ENCODE assay signal across 20 mouse cellular contexts in the genomic region with DNA sequence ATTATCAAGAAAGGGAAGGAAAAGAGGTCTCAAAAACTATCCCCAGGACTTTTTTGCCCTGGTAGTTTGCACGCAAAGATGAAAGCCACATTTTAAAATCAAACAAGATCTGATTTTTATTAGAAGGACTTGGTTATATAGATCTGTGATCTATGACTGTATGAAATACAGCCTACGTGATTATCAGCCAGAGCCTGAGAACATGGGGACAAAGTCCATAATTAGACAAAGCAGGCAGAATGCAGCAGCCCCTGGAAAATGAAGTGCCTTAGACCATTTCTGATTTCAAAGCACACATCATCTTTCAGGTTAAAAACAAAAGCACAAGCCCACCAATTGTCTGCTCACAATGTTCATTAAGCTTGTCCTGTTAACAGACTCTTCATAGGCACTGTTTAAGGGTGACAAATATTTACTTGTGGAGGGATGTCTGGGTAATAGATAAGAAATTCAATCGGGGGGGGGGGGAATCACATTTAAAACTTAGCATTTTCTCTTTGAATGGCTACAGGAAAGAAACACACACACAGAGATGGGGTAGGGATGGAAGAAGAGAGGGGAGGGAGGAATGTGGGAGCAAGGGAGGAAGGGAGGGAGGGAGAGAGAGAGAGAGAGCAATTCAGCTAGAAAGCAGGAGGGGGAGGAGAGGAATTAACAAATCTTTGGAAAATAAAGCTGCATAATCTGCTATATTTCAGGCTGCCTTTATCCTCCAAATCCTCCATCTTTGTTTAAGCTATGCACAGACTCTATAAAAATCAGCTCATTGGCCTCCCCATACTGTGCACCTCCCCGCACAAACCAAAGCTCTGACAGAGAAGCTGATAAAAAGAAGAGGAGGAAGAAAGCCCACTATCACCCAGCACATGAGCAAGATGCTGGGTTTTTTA.
DNase-seq lines count a peak whose midpoint lies in the region; ATAC-seq lines count a peak whose summit lies in the region.
"Had no signal": no experiment of that assay in that cellular context is flagged by ENCODE, and none has a peak within 500 bp of the region (broad histone marks: within the 10 kb centered on the region; RNA-seq: fewer than 3 reads in every experiment).

No protein-coding gene starts in this region.

- H3K4me1 ChIP-seq in forebrain, embryonic 10.5 days = peaks cover 55% of the 10 kb centered on the region
- peaks cover 28% of the 10 kb centered on the region for H3K4me1 ChIP-seq in forebrain, embryonic 12.5 days
- peaks cover 26% of the 10 kb centered on the region for H3K4me1 ChIP-seq in kidney, embryonic 16.5 days (ENCODE audit: insufficient read depth, low read length)
- peaks cover 16% of the 10 kb centered on the region for H3K4me1 ChIP-seq in forebrain, embryonic 15.5 days
- H3K4me1 ChIP-seq in midbrain, embryonic 14.5 days (ENCODE audit: control insufficient read depth, insufficient read depth, low read length) = peaks cover 4% of the 10 kb centered on the region; the same call in 1 of the 2 replicates

- H3K27me3 ChIP-seq in forebrain, embryonic 10.5 days (ENCODE audit: poor library complexity, severe bottlenecking) = no peaks in the 10 kb centered on the region
- H3K27me3 ChIP-seq in forebrain, embryonic 12.5 days = no peaks in the 10 kb centered on the region
- H3K27me3 ChIP-seq in kidney, embryonic 16.5 days (ENCODE audit: insufficient read depth, low read length) = no peaks in the 10 kb centered on the region
- no peaks in the 10 kb centered on the region for H3K27me3 ChIP-seq in forebrain, embryonic 15.5 days
- no peaks in the 10 kb centered on the region for H3K27me3 ChIP-seq in midbrain, embryonic 14.5 days (ENCODE audit: control insufficient read depth, insufficient read depth, low read length)
- H3K27me3 ChIP-seq: heart, embryonic 13.5 days had no signal

- WGBS in forebrain, embryonic 10.5 days = 76% methylated on average over 4 of the region's 4 CpGs
- 51% methylated on average over 4 of the region's 4 CpGs for WGBS in forebrain, embryonic 12.5 days
- 61% methylated on average over 4 of the region's 4 CpGs for WGBS in kidney, embryonic 16.5 days
- 34% methylated on average over 4 of the region's 4 CpGs for WGBS in forebrain, embryonic 15.5 days
- WGBS in midbrain, embryonic 14.5 days = 56% methylated on average over 4 of the region's 4 CpGs

- H3K4me3 ChIP-seq in forebrain, embryonic 10.5 days = no peak overlapping the region
- H3K4me3 ChIP-seq in forebrain, embryonic 12.5 days (replicated peaks) = no peak overlapping the region
- H3K4me3 ChIP-seq in kidney, embryonic 16.5 days (ENCODE audit: low read length) = no peak overlapping the region
- H3K4me3 ChIP-seq in forebrain, embryonic 15.5 days = no peak overlapping the region
- no peak overlapping the region for H3K4me3 ChIP-seq in midbrain, embryonic 14.5 days (replicated peaks; ENCODE audit: low read depth, low read length)
- H3K4me3 ChIP-seq: erythroblast, embryonic 14.5 days; heart, embryonic 13.5 days had no signal

- no peak overlapping the region for H3K9ac ChIP-seq in forebrain, embryonic 12.5 days
- H3K9ac ChIP-seq in kidney, embryonic 16.5 days (replicated peaks; ENCODE audit: low read length) = no peak overlapping the region
- H3K9ac ChIP-seq in forebrain, embryonic 15.5 days (replicated peaks) = no peak overlapping the region
- no peak overlapping the region for H3K9ac ChIP-seq in midbrain, embryonic 14.5 days (replicated peaks; ENCODE audit: low read length)
- H3K9ac ChIP-seq: heart, embryonic 13.5 days; lung, embryonic 14.5 days had no signal

- no peak for DNase-seq in forebrain, embryonic 10.5 days (ENCODE audit: extremely low spot score, low spot score)
- DNase-seq in kidney, adult 11 months = no peak
- peak; percentile 19 for DNase-seq in midbrain, embryonic 14.5 days
- no peak for DNase-seq in lung, adult 18-20 months
- DNase-seq in layer of hippocampus, postnatal 10 days (ENCODE audit: low spot score in 2 of 2) = no peak
- DNase-seq: cerebellum, adult 11-12 months; cerebellum, postnatal 25 days; heart, postnatal 36 days; kidney, adult 8-10 months; left cerebral cortex, postnatal 4 days; lung, embryonic 14.5 days; lung, postnatal 4 days; thymus, adult 18-20 months had no signal

- no peaks in the 10 kb centered on the region for H3K9me3 ChIP-seq in forebrain, embryonic 10.5 days
- no peaks in the 10 kb centered on the region for H3K9me3 ChIP-seq in forebrain, embryonic 12.5 days
- H3K9me3 ChIP-seq in kidney, embryonic 16.5 days (ENCODE audit: low read length) = no peaks in the 10 kb centered on the region
- no peaks in the 10 kb centered on the region for H3K9me3 ChIP-seq in forebrain, embryonic 15.5 days
- no peaks in the 10 kb centered on the region for H3K9me3 ChIP-seq in midbrain, embryonic 14.5 days (ENCODE audit: control insufficient read depth, low read length)
- H3K9me3 ChIP-seq: G1E; heart, embryonic 13.5 days had no signal

- no peak for ATAC-seq in forebrain, embryonic 12.5 days (ENCODE audit: low FRiP score)
- ATAC-seq in kidney, embryonic 16.5 days (ENCODE audit: low FRiP score, low TSS enrichment) = no peak
- no peak for ATAC-seq in forebrain, embryonic 15.5 days (replicated peaks)
- no peak for ATAC-seq in midbrain, embryonic 14.5 days (ENCODE audit: low FRiP score, low TSS enrichment)
- ATAC-seq: CD4-positive, CD25-positive, alpha-beta regulatory T cell, adult 4 months had no signal

- H3K36me3 ChIP-seq in forebrain, embryonic 10.5 days (replicated peaks) = no peaks in the 10 kb centered on the region
- H3K36me3 ChIP-seq in forebrain, embryonic 12.5 days (replicated peaks) = no peaks in the 10 kb centered on the region
- H3K36me3 ChIP-seq in kidney, embryonic 16.5 days (ENCODE audit: insufficient read depth, low read length) = no peaks in the 10 kb centered on the region
- H3K36me3 ChIP-seq in forebrain, embryonic 15.5 days = no peaks in the 10 kb centered on the region
- H3K36me3 ChIP-seq in midbrain, embryonic 14.5 days (ENCODE audit: control insufficient read depth, insufficient read depth, low read length) = no peaks in the 10 kb centered on the region
- H3K36me3 ChIP-seq: G1E; heart, embryonic 13.5 days had no signal

- H3K4me2 ChIP-seq in forebrain, embryonic 12.5 days = no peak overlapping the region
- H3K4me2 ChIP-seq in kidney, embryonic 16.5 days (replicated peaks; ENCODE audit: low read depth, low read length) = no peak overlapping the region
- H3K4me2 ChIP-seq in forebrain, embryonic 15.5 days (replicated peaks) = no peak overlapping the region
- no peak overlapping the region for H3K4me2 ChIP-seq in midbrain, embryonic 14.5 days (ENCODE audit: low read length)
- H3K4me2 ChIP-seq: heart, embryonic 13.5 days; lung, embryonic 14.5 days had no signal

- H3K27ac ChIP-seq in forebrain, embryonic 10.5 days = peak overlapping the region; percentile 46
- no peak overlapping the region for H3K27ac ChIP-seq in forebrain, embryonic 12.5 days
- H3K27ac ChIP-seq in kidney, embryonic 16.5 days (ENCODE audit: low read length) = peak overlapping the region; percentile 58; the same call in 1 of the 2 replicates
- H3K27ac ChIP-seq in forebrain, embryonic 15.5 days (replicated peaks) = peak overlapping the region; percentile 34; the same call in 1 of the 2 replicates
- no peak overlapping the region for H3K27ac ChIP-seq in midbrain, embryonic 14.5 days (replicated peaks; ENCODE audit: low read depth, low read length)
- H3K27ac ChIP-seq: heart, embryonic 13.5 days had no signal

Comparison
In these comparisons a context has a peak if more than half of its experiments do, and no peak if none do; other contexts are left out.
1. H3K27ac ChIP-seq: peak in forebrain, embryonic 10.5 days (single experiment), kidney, embryonic 16.5 days (single experiment) and forebrain, embryonic 15.5 days (single experiment); none in forebrain, embryonic 12.5 days (single experiment) and midbrain, embryonic 14.5 days (single experiment).